Mouse (Mus musculus) adipocyte (in vitro differentiated cells): ENCODE results near the gene Krt222.

Experiments used
- DNase-seq: peaks from one replicate; pipeline ENCODE4 v3.0.0-alpha.2; 2016; ENCODE audit warnings: low spot score

The Krt222 gene

DNA sequence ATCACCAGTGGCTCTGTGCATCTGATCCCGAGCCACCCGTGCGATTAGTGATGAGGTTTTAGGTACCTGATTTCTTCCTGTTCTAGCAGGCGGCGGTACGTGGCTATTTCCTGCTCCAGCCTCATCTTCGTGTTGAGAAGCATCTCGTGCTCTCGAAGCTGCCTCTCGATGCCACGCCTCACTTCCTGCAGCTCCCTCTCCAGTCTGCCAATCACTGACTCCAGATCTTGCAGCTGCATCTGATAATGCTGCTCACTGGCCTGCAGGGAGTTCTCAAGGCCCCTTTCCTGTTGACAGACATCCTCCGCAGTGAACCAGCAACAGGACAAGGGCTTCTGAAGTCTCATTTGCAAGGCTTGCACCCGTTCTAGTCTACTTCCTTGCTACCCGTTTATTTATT is 5.4 kb downstream of the Krt222 start:
- DNase-seq, result no peak

DNA sequence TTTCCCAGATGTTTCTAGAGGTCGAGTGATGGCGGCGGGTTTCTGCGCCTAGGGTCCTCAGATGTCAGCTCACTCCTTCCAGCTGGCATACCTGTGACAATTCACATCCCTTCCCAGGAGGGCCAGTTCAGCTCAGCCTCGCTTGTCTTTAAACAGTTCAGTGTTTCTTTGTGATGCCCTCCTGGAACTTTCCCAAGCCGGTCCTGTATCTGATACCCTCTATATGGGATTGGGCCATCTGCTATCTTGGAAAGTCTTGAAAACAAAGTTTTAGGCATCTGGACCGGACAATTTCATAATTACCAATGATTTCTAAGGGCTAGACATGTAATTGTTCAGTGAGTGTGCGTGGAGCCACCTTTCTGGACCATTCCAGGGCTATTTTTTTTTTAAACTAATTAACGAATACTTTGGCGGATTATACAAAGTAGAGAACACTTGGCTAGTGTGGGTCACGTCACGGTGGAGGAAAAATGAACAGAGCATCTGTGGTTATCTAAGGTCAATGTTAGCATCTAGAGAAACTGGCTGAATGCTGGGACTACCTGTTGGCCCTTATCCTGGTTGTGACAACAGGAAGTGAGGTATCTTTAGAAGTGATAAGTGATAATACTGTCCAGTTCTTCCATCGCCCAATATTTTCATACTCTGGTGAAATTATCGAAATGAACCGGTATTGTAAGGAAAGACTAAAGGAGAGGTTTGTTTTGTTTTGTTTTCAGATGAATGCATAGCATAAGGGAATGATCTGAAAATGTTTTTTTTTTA is 12.7 kb downstream of the Krt222 start:
- no peak for DNase-seq

DNA sequence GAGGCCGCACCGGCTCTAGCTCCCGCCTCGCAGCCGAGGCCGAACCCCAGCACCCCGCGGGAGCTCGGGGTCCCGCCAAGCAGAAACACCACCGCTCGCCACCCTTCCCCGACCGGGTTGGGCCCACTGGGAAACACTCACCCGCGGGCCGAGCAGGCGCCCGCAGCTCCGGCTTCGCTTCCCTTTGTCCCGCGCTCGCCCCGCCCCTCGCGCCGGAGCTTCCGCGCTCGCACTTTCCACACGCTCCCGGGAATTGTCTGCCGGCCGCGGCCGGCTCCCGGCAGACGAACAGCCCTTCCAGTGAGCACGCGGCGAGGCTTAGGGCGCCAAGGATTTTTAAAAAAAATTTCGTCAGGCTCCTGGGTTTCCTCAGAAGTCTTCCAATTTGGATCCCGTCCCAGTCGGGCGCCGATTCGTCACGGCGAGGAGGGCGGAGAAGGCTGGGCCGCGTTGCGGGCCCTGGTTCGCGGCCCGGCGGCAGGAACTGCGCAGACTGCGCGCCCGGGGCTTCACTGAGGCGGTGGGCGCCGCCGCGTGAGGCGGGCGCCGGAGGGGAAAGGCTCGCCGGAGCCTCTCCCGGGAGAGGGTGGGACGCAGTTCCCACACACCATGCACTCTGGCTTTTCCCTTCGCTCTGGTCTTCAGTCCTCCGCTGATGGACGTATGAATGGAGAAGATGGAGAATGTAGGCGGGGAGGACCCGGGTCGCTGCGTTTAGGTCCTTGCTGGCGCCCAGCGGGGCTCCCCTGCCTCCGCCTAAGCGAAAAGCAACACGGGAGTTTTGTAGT is 13.4 kb downstream of the Krt222 start, which contains the start of gene Smarce1:
Smarce1 (minus strand) TSS at position 757 of the 788 bp plus-strand sequence.
- DNase-seq, result peak; percentile 87

DNA sequence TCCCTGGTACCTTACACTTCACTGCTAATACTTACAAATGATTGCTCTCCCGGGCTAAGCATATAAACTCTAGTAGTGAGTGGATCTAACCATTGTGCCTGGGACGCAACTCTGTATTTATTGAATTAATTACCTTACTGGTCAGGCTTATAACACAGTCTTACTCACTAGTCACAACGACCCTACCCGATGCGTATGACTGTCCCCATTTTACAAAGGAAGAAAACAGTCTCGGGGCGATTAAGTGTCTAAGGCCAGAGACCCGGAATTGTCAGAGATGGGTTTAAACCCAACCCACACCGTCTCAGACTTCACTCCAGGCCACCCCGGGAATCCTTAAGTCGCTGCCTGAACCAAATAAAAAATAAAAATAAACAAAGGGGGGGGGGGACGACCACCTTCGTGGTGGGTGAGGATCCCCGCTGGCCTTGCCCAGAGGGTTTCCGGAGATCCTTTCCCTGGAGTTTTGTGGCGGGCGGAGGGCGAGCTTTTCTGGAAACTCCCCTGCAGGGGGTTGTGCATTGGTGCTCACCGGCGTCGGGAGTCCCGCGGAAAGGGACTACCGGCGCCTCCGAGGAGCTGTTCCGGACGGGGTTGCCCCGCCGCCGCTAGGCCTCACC is 14.1 kb downstream of the Krt222 start:
- peak; percentile 35 for DNase-seq

- no peak for DNase-seq
These were observed 17.6 kb downstream of the Krt222 start for GRCm38 (mm10) chr11:99226298-99226697.

GRCm38 (mm10) chr11:99223310-99223709 is 20.6 kb downstream of the Krt222 start:
- no peak for DNase-seq

DNA sequence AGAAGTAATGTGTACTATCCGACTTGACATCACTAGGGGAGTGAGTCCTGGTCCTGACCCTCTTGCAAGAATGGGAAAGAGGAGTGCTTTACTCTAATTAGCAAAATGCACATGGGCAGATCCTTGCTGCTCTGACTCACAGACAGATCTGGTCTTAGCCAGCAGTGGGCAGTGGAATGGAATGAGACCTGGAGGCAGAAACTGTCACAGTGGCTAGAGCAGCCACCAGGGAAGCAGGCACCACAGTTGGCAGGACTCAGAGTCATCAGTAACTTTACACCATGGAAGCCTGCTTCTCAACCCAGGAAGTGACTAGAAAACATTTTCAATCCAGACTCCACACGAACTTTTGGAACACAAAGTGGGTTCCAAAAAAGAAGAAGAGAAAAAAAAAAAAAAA is 22.1 kb downstream of the Krt222 start:
- DNase-seq, result peak; percentile 35

DNA sequence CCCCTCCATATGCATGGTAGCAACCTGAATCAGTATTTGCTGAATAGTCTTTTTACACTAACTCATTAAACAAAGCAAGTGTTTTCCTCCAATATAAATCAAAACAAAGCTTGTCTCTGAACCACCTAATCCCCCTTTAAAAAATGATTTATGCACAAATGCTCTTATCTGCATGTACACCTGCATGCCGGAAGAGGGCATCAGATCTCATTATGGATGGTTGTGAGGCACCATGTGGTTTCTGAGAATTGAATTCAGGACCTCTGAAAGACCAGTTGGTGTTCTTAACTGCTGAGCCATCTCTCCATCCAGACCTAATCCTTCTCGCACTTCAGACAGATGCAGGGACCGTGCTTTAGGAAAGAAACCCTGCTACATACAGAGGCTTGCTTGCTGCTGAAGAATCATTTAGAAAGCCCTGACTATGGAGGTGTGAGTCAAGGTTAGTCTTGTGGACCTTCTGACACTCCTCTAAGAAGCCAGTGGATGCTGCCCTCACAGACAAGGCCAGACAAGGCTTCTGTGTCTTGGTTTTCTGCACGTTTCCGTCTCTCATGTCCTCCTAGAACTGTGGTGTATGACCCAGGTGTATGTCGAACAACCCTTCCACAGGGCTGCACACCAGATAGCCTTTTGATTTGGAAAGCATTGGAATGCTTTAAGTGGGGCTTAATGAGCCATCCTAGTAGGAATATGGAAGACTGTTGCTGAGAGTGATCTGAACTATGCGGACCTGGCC is 26.5 kb downstream of the Krt222 start:
- no peak for DNase-seq

GRCm38 (mm10) chr11:99216181-99216580 is 27.7 kb downstream of the Krt222 start:
- DNase-seq, result no peak

- DNase-seq, result no peak
These were observed 31.2 kb downstream of the Krt222 start for GRCm38 (mm10) chr11:99212693-99213092.

DNA sequence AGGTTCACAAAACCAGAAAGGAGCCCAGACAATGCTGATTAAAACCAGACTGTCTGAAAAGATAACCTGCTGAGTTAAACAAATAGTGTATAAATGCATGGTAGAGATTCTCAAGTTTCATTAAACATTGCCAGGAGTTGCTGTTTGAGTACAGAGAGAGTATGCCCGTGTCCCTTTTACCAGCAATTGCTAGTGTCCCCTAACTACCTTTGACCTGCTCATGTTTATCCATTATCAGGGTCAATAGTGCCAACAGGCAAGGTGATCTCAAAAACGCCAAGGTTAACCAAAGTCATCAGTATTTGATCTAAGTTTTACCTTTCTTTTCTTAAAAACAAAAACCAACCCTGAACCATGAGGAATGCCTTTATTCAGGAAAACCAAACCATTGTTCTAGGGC is 31.9 kb downstream of the Krt222 start:
- DNase-seq, result no peak

DNA sequence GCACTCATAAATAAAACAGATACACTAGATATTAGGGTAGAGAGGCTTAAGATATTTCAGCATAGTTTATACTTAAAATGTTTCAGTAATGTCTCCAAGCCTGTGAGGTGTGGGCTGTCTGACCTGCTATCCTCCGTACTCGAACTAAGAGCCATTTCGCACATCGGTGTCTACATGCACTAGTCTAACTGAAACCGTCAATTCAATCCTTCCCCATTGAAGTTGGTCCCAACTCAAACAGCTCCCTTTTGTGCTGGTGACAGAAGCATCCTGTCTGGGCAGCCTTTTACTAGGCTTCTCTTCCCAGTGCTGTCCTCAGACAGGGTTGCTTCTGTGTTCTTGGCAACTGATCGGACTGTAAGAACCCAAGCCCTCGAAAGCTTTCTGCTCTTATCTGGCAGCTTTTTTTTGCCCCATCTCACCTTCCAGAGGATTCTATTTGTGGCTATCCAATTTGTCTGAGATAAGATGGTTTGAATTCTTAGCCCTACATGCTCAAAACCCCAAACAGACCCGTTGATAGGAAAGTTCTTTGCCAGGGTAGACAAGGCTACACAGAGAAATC is 35.7 kb downstream of the Krt222 start:
- DNase-seq, result peak; percentile 25

DNA sequence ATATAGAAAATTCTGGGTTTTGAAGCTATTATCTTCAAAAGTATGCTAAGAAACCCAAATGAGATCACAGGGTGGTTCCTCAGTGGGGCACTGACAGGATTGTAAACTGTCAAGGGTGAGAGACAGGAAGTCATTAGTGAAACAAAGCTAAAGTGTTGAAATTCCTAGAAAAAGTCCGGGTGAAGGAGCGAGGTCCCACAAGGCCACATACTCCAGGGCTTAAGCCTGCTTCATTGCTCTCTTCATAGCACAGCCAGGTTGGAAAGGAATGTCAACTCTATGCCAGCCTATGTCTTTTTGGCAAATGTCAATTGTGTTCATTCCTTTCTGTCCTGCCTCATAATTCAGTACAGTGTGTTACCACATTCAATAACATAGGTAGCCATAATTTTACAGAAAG is 36.4 kb downstream of the Krt222 start:
- DNase-seq, result peak; percentile 30

DNA sequence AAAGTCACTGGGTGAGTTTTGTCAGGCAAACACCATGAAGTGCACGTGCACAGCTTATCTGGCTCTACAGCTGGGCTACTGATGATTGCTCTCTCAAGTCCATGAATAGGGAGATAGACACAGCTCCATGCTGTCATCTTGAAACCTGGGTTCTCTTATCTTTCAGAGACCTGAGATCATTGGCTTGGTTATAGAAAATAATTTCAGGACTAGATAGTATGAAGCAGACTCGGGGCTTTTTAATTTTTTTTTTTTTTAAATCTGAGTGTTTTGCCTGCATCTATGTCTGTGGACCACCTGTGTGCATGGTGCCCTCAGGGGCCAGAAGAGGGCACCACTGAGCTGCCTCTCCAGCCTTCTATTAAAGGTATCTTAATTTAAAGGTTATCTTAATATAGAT is 36.9 kb downstream of the Krt222 start:
- no peak for DNase-seq

DNA sequence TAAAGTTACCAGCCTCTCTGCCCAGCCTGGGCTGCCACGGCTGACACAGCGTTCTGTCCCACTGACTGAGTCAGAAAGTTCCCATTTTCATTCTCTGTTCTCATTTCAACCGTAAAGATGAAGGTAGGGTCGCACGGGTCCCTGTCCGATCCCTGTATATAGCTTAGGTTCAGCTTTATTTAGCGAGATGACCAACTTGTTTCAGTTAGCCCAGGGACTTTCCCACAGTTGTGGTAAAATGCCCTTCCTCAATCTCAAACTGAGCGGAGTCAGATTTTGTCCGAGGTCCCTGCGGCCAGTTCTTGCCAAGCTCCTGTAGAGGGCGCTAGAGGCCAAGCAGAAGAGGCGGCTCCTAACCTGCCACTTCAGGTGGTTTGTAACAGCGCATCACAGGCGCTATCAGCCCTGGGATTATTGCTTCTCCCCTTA is 54.7 kb downstream of the Krt222 start:
- no peak for DNase-seq

- DNase-seq, result no peak
These were observed 56.5 kb downstream of the Krt222 start for GRCm38 (mm10) chr11:99187348-99187747.

GRCm38 (mm10) chr11:99186836-99187235 is 57.0 kb downstream of the Krt222 start:
- no peak for DNase-seq
